Mouse (Mus musculus): ENCODE measurements around the gene Piezo1. TPM values are rescaled to one million over a fixed set of nuclear protein-coding genes. Genes with fewer than 3 reads are reported as not detected.

Gene Piezo1
- total and polyA plus RNA-seq, 2 experiments from 2014 or later: 10.1 to 92.7 TPM

DNA sequence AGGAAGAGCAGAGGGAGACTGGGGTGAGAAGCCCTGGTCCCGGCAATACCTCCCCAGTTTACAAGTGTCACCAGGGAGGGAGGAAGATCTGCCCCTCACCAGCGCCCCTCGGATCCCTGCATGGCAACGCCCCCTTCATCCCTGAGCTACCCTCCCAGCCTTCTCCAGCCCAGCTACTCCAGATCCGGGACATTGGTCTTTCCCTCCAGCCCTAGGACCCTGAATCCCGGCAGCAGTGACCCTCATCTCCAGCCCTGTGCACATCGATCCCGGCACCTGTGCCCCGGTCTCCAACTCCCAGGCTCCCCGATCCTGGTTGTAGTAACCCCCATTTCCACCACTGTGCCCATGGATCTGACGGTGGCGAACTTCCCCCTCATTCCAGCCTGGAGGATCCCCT lies 108.3 kb downstream of the Piezo1 start:
- no peaks in the 10 kb centered on the region for H3K27me3 ChIP-seq (ENCODE audit: control insufficient read depth, insufficient read depth, low read length)
- DNase-seq (ENCODE audit: low spot score): no peak
- no peaks in the 10 kb centered on the region; the same call in 1 of the 2 replicates for H3K36me3 ChIP-seq (replicated peaks; ENCODE audit: control insufficient read depth, insufficient read depth, low read length)
- peak overlapping the region; percentile 91 for H3K4me2 ChIP-seq (ENCODE audit: low read depth, low read length)
- H3K4me1 ChIP-seq (ENCODE audit: control insufficient read depth, insufficient read depth): peaks cover 7% of the 10 kb centered on the region
- ATAC-seq (ENCODE audit: insufficient read depth, low read depth): no peak
- WGBS: 0% methylated on average over 12 of the region's 12 CpGs
- H3K27ac ChIP-seq (ENCODE audit: low read depth): peak overlapping the region; percentile 16; the same call in 1 of the 2 replicates
- H3K9me3 ChIP-seq (replicated peaks; ENCODE audit: control insufficient read depth, low read length): no peaks in the 10 kb centered on the region
- TF ChIP-seq EP300 (IDR thresholded peaks at IDR 0.05; ENCODE audit: low read depth): no peak
- no peak for TF ChIP-seq CTCF (IDR thresholded peaks at IDR 0.05; ENCODE audit: low read depth)
- H3K4me3 ChIP-seq (ENCODE audit: low read depth, low read length): peak overlapping the region; percentile 61
- H3K9ac ChIP-seq (replicated peaks; ENCODE audit: low read depth, low read length): peak overlapping the region; percentile 65

DNA sequence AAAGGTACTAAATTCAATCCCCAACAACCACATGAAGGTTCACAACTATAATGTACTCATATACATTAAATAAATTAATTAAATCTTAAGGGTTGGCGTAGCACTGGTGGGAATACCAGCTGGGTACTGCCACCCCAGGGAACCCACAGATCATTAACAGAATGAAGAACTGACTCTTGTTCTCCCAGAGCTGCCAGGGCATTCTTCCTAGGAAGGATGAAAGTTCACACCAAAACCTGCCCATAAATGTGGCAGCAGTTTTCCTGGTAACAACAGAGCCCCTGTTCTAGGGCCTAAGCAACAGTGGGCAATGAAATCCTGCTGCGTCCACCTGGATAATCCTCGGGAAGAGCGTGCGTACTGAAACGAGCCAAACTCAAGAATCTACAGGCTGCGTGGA lies 108.8 kb downstream of the Piezo1 start:
- no peaks in the 10 kb centered on the region for H3K27me3 ChIP-seq (ENCODE audit: control insufficient read depth, insufficient read depth, low read length)
- peak overlapping the region; percentile 61 for H3K4me3 ChIP-seq (ENCODE audit: low read depth, low read length)
- H3K9ac ChIP-seq (replicated peaks; ENCODE audit: low read depth, low read length): peak overlapping the region; percentile 65
- DNase-seq (ENCODE audit: low spot score): no peak
- no peaks in the 10 kb centered on the region for H3K9me3 ChIP-seq (replicated peaks; ENCODE audit: control insufficient read depth, low read length)
- TF ChIP-seq EP300 (IDR thresholded peaks at IDR 0.05; ENCODE audit: low read depth) (no peak), CTCF (IDR thresholded peaks at IDR 0.05; ENCODE audit: low read depth) (no peak)
- H3K4me2 ChIP-seq (ENCODE audit: low read depth, low read length): peak overlapping the region; percentile 91
- H3K36me3 ChIP-seq (replicated peaks; ENCODE audit: control insufficient read depth, insufficient read depth, low read length): no peaks in the 10 kb centered on the region; the same call in 1 of the 2 replicates
- H3K27ac ChIP-seq (ENCODE audit: low read depth): no peak overlapping the region
- H3K4me1 ChIP-seq (ENCODE audit: control insufficient read depth, insufficient read depth): peaks cover 7% of the 10 kb centered on the region
- no peak for ATAC-seq (ENCODE audit: insufficient read depth, low read depth)
- 25% methylated on average over 7 of the region's 7 CpGs for WGBS

DNA sequence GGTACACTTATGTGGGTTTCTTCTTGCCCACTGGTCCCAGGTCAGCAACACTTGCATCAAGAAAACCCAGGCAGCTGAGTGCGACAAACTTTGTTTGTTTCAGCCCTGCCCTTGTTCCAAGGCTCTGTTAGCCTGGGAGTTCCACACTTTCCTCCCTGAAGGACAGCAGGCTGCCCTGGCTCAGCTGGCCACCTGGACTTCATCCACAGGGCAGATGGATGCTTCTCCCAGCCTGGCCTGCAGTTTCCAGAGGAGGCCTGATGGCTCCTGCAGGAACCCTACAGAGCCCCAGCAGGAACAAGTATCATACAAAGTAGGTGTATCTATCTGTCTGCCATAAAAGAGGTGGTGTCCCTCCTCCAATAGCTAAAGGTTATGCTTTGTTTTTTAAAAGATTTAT lies 109.8 kb downstream of the Piezo1 start:
- no peaks in the 10 kb centered on the region; the same call in 1 of the 2 replicates for H3K36me3 ChIP-seq (replicated peaks; ENCODE audit: control insufficient read depth, insufficient read depth, low read length)
- no peaks in the 10 kb centered on the region for H3K9me3 ChIP-seq (replicated peaks; ENCODE audit: control insufficient read depth, low read length)

DNA sequence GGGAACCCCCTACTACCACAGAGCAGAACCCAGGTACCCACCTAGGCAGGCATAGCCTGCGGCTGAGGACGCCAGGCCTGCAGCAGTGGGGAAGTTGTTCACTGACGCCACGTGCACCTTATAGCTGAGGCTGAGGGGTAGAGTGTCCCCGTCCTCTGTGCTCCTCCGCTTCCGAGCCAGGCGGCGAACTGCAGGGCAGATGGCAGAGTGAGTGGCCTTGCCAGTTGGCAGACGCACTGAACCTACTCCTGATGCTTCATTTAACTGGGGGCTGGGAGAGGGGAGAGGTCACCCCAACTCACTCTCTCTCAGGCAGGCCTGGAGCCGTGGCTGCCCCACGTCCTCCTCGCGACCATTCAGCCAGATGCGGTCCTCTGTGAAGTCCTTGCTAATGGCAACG lies 111.8 kb downstream of the Piezo1 start:
- no peak for ATAC-seq (ENCODE audit: insufficient read depth, low read depth)
- Histone ChIP-seq H3K36me3 (replicated peaks; ENCODE audit: control insufficient read depth, insufficient read depth, low read length) (no peaks in the 10 kb centered on the region; the same call in 1 of the 2 replicates), H3K27ac (ENCODE audit: low read depth) (no peak overlapping the region), H3K4me3 (ENCODE audit: low read depth, low read length) (no peak overlapping the region), H3K4me1 (ENCODE audit: control insufficient read depth, insufficient read depth) (peaks cover 7% of the 10 kb centered on the region), H3K27me3 (ENCODE audit: control insufficient read depth, insufficient read depth, low read length) (no peaks in the 10 kb centered on the region), H3K9me3 (replicated peaks; ENCODE audit: control insufficient read depth, low read length) (no peaks in the 10 kb centered on the region), H3K9ac (replicated peaks; ENCODE audit: low read depth, low read length) (no peak overlapping the region), H3K4me2 (ENCODE audit: low read depth, low read length) (no peak overlapping the region)
- no peak for DNase-seq (ENCODE audit: low spot score)
- 89% methylated on average over 16 of the region's 16 CpGs for WGBS
- TF ChIP-seq EP300 (IDR thresholded peaks at IDR 0.05; ENCODE audit: low read depth): no peak
- no peak for TF ChIP-seq CTCF (IDR thresholded peaks at IDR 0.05; ENCODE audit: low read depth)

More for the DNA sequence above, 109.8 kb downstream of the Piezo1 start:
- H3K9ac ChIP-seq (replicated peaks; ENCODE audit: low read depth, low read length): no peak overlapping the region
- WGBS: 92% methylated on average over 1 of the region's 1 CpGs
- peaks cover 7% of the 10 kb centered on the region for H3K4me1 ChIP-seq (ENCODE audit: control insufficient read depth, insufficient read depth)
- H3K27me3 ChIP-seq (ENCODE audit: control insufficient read depth, insufficient read depth, low read length): no peaks in the 10 kb centered on the region
- ATAC-seq (ENCODE audit: insufficient read depth, low read depth): no peak
- no peak overlapping the region for H3K27ac ChIP-seq (ENCODE audit: low read depth)
- TF ChIP-seq EP300 (IDR thresholded peaks at IDR 0.05; ENCODE audit: low read depth) (no peak), CTCF (IDR thresholded peaks at IDR 0.05; ENCODE audit: low read depth) (no peak)
- H3K4me3 ChIP-seq (ENCODE audit: low read depth, low read length): no peak overlapping the region
- no peak overlapping the region for H3K4me2 ChIP-seq (ENCODE audit: low read depth, low read length)
- no peak for DNase-seq (ENCODE audit: low spot score)

DNA sequence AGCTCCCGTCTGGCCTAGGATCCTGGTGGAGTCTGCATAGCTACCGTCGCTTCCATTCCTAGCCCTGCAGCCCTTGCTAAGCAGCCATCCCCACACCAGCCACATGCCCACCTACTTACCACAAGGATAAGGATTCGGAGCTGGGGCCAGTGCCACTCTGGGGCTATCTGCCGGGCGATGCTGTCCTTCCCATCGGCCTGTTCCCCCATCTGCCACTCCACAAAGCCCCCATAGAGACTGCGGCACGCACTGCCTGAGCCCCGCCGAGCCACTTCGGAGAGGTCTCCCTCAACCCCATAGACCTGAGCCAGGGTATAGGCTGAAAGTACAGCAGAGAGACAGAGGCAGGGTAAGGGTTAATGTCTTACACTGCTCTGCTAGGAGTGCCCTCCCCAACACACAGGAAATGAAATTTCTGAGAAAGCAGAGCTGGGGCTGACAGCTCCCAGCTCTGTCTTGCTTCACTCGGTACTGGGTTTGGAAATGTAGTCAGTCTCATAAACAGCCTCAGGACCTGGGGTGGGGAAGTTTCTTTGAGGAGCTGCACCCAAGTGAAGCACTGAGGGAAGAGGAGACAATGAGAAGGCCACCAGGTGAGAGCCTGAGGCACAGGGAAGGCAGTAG lies 113.3 kb downstream of the Piezo1 start:
- no peak for DNase-seq (ENCODE audit: low spot score)
- WGBS: 85% methylated on average over 13 of the region's 13 CpGs
- H3K4me2 ChIP-seq (ENCODE audit: low read depth, low read length): no peak overlapping the region
- no peaks in the 10 kb centered on the region; the same call in 1 of the 2 replicates for H3K36me3 ChIP-seq (replicated peaks; ENCODE audit: control insufficient read depth, insufficient read depth, low read length)
- no peak overlapping the region for H3K9ac ChIP-seq (replicated peaks; ENCODE audit: low read depth, low read length)
- ATAC-seq (ENCODE audit: insufficient read depth, low read depth): no peak
- TF ChIP-seq CTCF (IDR thresholded peaks at IDR 0.05; ENCODE audit: low read depth) (no peak), EP300 (IDR thresholded peaks at IDR 0.05; ENCODE audit: low read depth) (no peak)
- H3K27me3 ChIP-seq (ENCODE audit: control insufficient read depth, insufficient read depth, low read length): no peaks in the 10 kb centered on the region
- H3K4me1 ChIP-seq (ENCODE audit: control insufficient read depth, insufficient read depth): peaks cover 6% of the 10 kb centered on the region
- H3K27ac ChIP-seq (ENCODE audit: low read depth): no peak overlapping the region
- H3K9me3 ChIP-seq (replicated peaks; ENCODE audit: control insufficient read depth, low read length): no peaks in the 10 kb centered on the region
- no peak overlapping the region for H3K4me3 ChIP-seq (ENCODE audit: low read depth, low read length)
